Mouse (Mus musculus) limb, embryonic 14.5 days (tissue): ENCODE results near the gene Dok1. TPM values are rescaled to one million over a fixed set of nuclear protein-coding genes. Genes with fewer than 3 reads are reported as not detected.

Experiments used
- ATAC-seq: fragments of 200-750 bp; cut with Nextera tagmentation; 2 replicates; pipeline ENCODE4 v1.8.0; 2017; ENCODE audit warnings: low read depth, moderate number of reproducible peaks, moderate TSS enrichment; ENCODE audit not compliant: low FRiP score
- DNase-seq: peaks from one replicate; pipeline ENCODE4 v3.0.0-alpha.2; 2015; ENCODE audit warnings: low spot score
- H3K27ac ChIP-seq: fragments of 300-500 bp; sonication (generic); replicated peaks from 2 replicates; pipeline ENCODE4 v1.5.1; 2014; ENCODE audit warnings: low read depth, mild to moderate bottlenecking, low read length, moderate library complexity, mixed read lengths
- H3K27me3 ChIP-seq: fragments of 300-500 bp; sonication (generic); 2 replicates; pipeline ENCODE4 v1.6.1; 2014; ENCODE audit warnings: low read length, mixed read lengths; ENCODE audit not compliant: control insufficient read depth, insufficient read depth
- H3K36me3 ChIP-seq: fragments of 300-500 bp; sonication (generic); 2 replicates; pipeline ENCODE4 v1.6.1; 2014; ENCODE audit warnings: mild to moderate bottlenecking, low read length, moderate library complexity, mixed read lengths; ENCODE audit not compliant: control insufficient read depth, insufficient read depth
- H3K4me1 ChIP-seq: fragments of 300-500 bp; sonication (generic); 2 replicates; pipeline ENCODE4 v1.6.1; 2014; ENCODE audit warnings: antibody characterized with exemption, low read length, mixed read lengths; ENCODE audit not compliant: control insufficient read depth, insufficient read depth
- H3K4me2 ChIP-seq: fragments of 300-500 bp; sonication (generic); replicated peaks from 2 replicates; pipeline ENCODE4 v1.6.1; 2014; ENCODE audit warnings: low read depth, mild to moderate bottlenecking, low read length, moderate library complexity; ENCODE audit not compliant: severe bottlenecking
- H3K4me3 ChIP-seq: fragments of 300-500 bp; sonication (generic); replicated peaks from 2 replicates; pipeline ENCODE4 v1.5.1; 2014; ENCODE audit warnings: low read length
- H3K9ac ChIP-seq: fragments of 300-500 bp; sonication (generic); 2 replicates; pipeline ENCODE4 v1.6.1; 2014; ENCODE audit warnings: mild to moderate bottlenecking, low read depth, low read length, moderate library complexity; ENCODE audit not compliant: severe bottlenecking
- H3K9me3 ChIP-seq: fragments of 300-500 bp; sonication (generic); 2 replicates; pipeline ENCODE4 v1.6.1; 2016; ENCODE audit warnings: low read length; ENCODE audit not compliant: control insufficient read depth
- POLR2A ChIP-seq: fragments of 200-500 bp; IDR thresholded peaks from 2 replicates; pipeline ENCODE4 v1.8.0; 2012; ENCODE audit warnings: inconsistent platforms, mild to moderate bottlenecking, moderate library complexity, borderline replicate concordance; ENCODE audit not compliant: insufficient read depth, insufficient read length; ENCODE audit errors: extremely low read depth
- WGBS: fragments of 180-500 bp; shearing (Covaris S2); extraction: QIAGEN DNeasy Blood & Tissue Kit; methylation state at CpG from one replicate; pipeline ENCODE4 v1.1.7; 2014; 5-methylcytosine and 5-hydroxymethylcytosine counted together
- microRNA-seq: library from miRNA; unstranded; fragments of <30 nt; microRNA quantifications from one replicate; pipeline ENCODE4, GENCODE M21; 2016
- polyA plus RNA-seq, 2 experiments: library from polyadenylated mRNA; depleted of rRNA in 1 of 2; stranded (reverse) in 1 of 2; unstranded in 1 of 2; fragments of >200 nt; fragmentation: Nextera tagmentation in 1 of 2; extraction: Ambion mirVana in 1 of 2; gene quantifications; 2 replicates each; pipeline versions ENCODE4 v1.2.1 to v1.2.3; 2012 to 2014

The Dok1 gene
- polyA plus RNA-seq, 2 experiments = 11.4 to 17.1 TPM

DNA sequence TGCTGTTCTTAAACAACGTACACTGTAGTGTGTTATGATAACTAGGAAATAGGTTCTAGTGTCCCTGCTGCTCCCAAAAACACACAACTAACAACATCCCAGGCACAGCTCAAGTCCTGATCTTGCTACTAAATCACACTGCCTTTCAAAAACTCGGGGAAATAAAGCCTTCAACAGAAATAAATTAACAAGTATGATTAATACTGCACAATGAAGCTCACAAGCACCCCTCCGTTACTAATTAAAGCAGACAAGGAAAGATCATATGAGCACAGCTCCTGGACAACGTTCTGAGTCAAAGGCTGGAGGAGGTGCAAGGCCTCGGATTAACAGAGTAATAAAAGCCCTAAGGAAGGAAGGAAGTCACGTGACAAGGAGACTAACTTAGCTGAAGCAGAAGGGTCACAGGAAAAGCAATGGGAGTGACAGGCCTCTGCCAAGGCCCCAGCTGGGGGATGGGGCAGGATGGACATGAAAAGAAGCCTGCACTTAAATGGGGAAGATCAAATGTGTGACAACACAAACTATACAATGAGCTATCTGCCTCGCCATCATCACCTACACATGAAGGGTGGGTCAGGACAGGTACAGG, 35.7 kb downstream of the Dok1 start:
- H3K4me2 ChIP-seq = no peak overlapping the region
- no peak for ATAC-seq
- H3K9ac ChIP-seq = no peak overlapping the region
- H3K36me3 ChIP-seq = no peaks in the 10 kb centered on the region
- no peak for DNase-seq
- no peaks in the 10 kb centered on the region; the same call in 1 of the 2 replicates for H3K9me3 ChIP-seq
- 0 out of 2 replicates have a peak, but pooled peaks cover 3% of the 10 kb centered on the region for H3K4me1 ChIP-seq
- H3K4me3 ChIP-seq = no peak overlapping the region
- WGBS = 33% methylated on average over 7 of the region's 7 CpGs
- no peak overlapping the region for H3K27ac ChIP-seq
- H3K27me3 ChIP-seq = no peaks in the 10 kb centered on the region
- no peak for TF ChIP-seq POLR2A

DNA sequence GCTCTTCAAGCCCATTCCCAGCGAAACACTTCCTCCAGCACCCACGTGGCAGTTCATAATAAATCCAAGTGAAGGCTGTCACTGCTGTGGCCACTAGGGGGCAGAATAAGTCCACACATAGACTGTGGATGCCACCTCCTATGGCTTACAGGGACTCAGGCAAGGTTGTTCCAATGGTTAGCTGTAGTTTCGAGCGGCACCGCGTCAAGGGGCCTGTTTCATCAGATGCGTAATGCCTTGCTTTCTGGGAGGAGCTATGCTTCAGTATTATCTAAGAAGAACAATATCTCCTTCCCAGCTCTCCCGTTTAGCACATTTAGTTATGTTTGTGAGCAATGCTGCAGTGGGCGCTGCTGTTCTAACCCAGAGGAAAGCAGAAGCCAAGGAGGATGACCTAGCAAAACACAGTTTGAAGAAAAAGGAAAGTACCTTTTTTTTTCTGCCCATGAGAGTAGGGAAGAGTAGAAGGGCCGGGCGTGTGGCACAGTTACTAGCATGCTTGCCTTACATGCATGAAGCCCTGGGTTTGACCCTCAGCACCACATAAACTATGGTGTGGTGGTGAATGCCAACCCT, 36.4 kb downstream of the Dok1 start:
- WGBS = 11% methylated on average over 11 of the region's 11 CpGs
- DNase-seq = peak; percentile 95
- 0 out of 2 replicates have a peak overlapping the region, but pooled peaks have one; percentile 5 for H3K9ac ChIP-seq
- H3K27ac ChIP-seq = no peak overlapping the region
- peak overlapping the region; percentile 39 for H3K4me2 ChIP-seq
- peak; percentile 25; the same call in 1 of the 2 replicates for TF ChIP-seq POLR2A
- H3K36me3 ChIP-seq = no peaks in the 10 kb centered on the region
- H3K4me1 ChIP-seq = 0 out of 2 replicates have a peak, but pooled peaks cover 3% of the 10 kb centered on the region
- H3K4me3 ChIP-seq = no peak overlapping the region
- no peaks in the 10 kb centered on the region; the same call in 1 of the 2 replicates for H3K9me3 ChIP-seq
- H3K27me3 ChIP-seq = no peaks in the 10 kb centered on the region
- ATAC-seq = peak; percentile 93

DNA sequence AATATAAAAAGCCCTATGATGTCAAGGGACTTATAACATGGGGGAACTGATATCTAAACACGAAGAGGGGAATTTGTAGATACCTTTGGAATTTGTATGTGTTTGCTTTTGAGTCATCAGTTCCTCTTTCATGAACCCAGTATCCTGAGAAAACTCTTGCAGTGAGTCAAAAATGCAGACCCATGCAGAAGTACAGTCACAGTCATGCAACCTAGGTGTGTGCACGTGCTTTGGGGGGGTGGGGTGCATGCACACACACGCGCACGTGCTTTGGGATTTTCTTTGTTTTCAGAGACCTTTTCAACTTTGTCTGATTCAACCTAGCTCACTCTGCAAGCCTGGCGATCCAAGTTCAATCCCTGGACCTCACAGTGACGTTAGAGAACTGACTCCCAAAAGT, 38.9 kb downstream of the Dok1 start:
- Histone ChIP-seq H3K4me1 (0 out of 2 replicates have a peak, but pooled peaks cover 3% of the 10 kb centered on the region), H3K9ac (no peak overlapping the region), H3K36me3 (no peaks in the 10 kb centered on the region), H3K9me3 (no peaks in the 10 kb centered on the region; the same call in 1 of the 2 replicates), H3K27ac (no peak overlapping the region), H3K4me3 (no peak overlapping the region), H3K27me3 (no peaks in the 10 kb centered on the region), H3K4me2 (no peak overlapping the region)
- no peak for ATAC-seq
- 71% methylated on average over 7 of the region's 7 CpGs for WGBS
- DNase-seq = no peak
- no peak for TF ChIP-seq POLR2A

DNA sequence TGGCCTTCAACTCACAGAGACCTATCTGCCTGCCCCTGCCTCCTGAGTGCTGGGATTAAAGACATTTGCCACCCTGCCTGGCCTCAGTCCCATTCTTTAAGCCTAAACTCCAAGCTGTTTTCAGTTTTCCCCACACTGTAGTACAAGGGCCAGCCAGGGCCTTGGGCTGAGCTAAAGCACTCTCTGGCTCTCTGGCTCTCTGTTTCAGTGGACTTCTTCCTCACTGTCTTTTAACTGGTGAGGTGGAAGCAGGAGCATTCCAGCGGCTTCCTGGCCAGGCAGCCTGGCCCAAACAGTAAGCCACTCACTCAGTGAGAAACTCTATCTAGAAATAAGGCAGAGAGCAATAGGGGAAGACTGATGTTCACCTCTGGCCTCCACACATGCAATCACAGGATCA, 39.6 kb downstream of the Dok1 start:
- H3K27ac ChIP-seq = no peak overlapping the region
- 46% methylated on average over 1 of the region's 1 CpGs for WGBS
- H3K9me3 ChIP-seq = no peaks in the 10 kb centered on the region; the same call in 1 of the 2 replicates
- TF ChIP-seq POLR2A = no peak
- H3K27me3 ChIP-seq = no peaks in the 10 kb centered on the region
- H3K4me1 ChIP-seq = 0 out of 2 replicates have a peak, but pooled peaks cover 3% of the 10 kb centered on the region
- H3K9ac ChIP-seq = no peak overlapping the region
- no peak for DNase-seq
- H3K4me2 ChIP-seq = no peak overlapping the region
- no peaks in the 10 kb centered on the region for H3K36me3 ChIP-seq
- no peak for ATAC-seq
- H3K4me3 ChIP-seq = no peak overlapping the region

DNA sequence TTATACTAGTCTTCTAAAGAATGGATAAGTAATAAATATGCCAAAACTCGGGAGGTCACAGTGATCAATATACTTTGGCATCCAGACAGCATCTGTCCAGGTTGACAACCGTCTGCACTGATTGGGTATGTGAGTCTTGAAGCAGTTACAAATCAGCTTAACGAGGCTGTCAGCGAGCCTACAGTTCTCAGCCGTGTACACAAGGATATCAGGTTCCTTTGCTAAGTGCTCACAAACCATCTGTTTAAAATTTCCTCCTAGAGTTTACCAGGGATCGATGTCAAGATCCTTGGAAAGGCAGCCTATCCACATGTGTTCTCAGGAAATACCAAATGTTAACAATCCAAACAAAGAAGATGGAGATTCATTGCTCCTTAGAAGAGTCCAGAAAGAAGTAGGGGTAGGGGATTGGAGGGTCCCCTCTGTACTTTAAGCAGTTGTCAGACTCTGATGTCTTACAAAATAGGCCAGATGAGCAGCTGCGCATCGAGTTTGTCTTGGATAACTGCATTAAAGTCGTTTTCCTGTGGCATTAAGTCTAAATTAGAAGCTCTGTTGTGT, 45.8 kb downstream of the Dok1 start:
- Histone ChIP-seq H3K4me3 (no peak overlapping the region), H3K36me3 (no peaks in the 10 kb centered on the region), H3K9me3 (no peaks in the 10 kb centered on the region), H3K9ac (no peak overlapping the region), H3K4me1 (peaks cover 7% of the 10 kb centered on the region; the same call in 1 of the 2 replicates), H3K27ac (no peak overlapping the region), H3K27me3 (no peaks in the 10 kb centered on the region), H3K4me2 (peak overlapping the region; percentile 16; the same call in 1 of the 2 replicates)
- ATAC-seq (peak; percentile 41; the same call in 1 of the 2 replicates), DNase-seq (peak; percentile 60)
- 8% methylated on average over 9 of the region's 9 CpGs for WGBS
- no peak for TF ChIP-seq POLR2A

Small RNAs within 50 kb of the gene (microRNA-seq; reads per million reads assigned to microRNA genes)
- gene Mir7040 = 0.69 reads per million

Other genes with a start within 250 kb of the Dok1 start
- gene Sema4f, start 93.7 kb downstream of the Dok1 start, polyA plus RNA-seq (2012; rRNA removed) = 3.2 and 3.9 TPM in 2 replicates
- gene Sema4f, start 93.7 kb downstream of the Dok1 start, polyA plus RNA-seq (2014; fragmentation: Nextera tagmentation; extraction: Ambion mirVana) = 1.1 and 2.2 TPM in 2 replicates
- 0.32 and 0.70 TPM in 2 replicates for gene M1ap, start 86.6 kb downstream of the Dok1 start, polyA plus RNA-seq (2012; rRNA removed)
- 0.17 and 0.67 TPM in 2 replicates for gene M1ap, start 86.6 kb downstream of the Dok1 start, polyA plus RNA-seq (2014; fragmentation: Nextera tagmentation; extraction: Ambion mirVana)
- 55.6 and 58.6 TPM in 2 replicates for gene Loxl3, start 702 bp upstream of the Dok1 start, polyA plus RNA-seq (2012; rRNA removed)
- 24.1 and 26.0 TPM in 2 replicates for gene Loxl3, start 702 bp upstream of the Dok1 start, polyA plus RNA-seq (2014; fragmentation: Nextera tagmentation; extraction: Ambion mirVana)
- gene Aup1, start 21.1 kb upstream of the Dok1 start, polyA plus RNA-seq (2012; rRNA removed) = 331 and 427 TPM in 2 replicates
- gene Aup1, start 21.1 kb upstream of the Dok1 start, polyA plus RNA-seq (2014; fragmentation: Nextera tagmentation; extraction: Ambion mirVana) = 131 and 136 TPM in 2 replicates
- 99.8 and 116 TPM in 2 replicates for gene Htra2, start 21.8 kb upstream of the Dok1 start, polyA plus RNA-seq (2012; rRNA removed)
- 47.0 and 48.4 TPM in 2 replicates for gene Htra2, start 21.8 kb upstream of the Dok1 start, polyA plus RNA-seq (2014; fragmentation: Nextera tagmentation; extraction: Ambion mirVana)
- gene Dqx1, start 24.4 kb upstream of the Dok1 start, polyA plus RNA-seq (2012; rRNA removed) = 1.9 and 2.5 TPM in 2 replicates
- gene Dqx1, start 24.4 kb upstream of the Dok1 start, polyA plus RNA-seq (2014; fragmentation: Nextera tagmentation; extraction: Ambion mirVana) = 0.35 and 0.37 TPM in 2 replicates
- gene Tlx2, start 36.8 kb upstream of the Dok1 start, polyA plus RNA-seq (2012; rRNA removed) = 0.08 TPM in 1 of 2 replicates, not detected in the other
- not detected in 2 replicates for gene Tlx2, start 36.8 kb upstream of the Dok1 start, polyA plus RNA-seq (2014; fragmentation: Nextera tagmentation; extraction: Ambion mirVana)
- gene Pcgf1, start 44.4 kb upstream of the Dok1 start, polyA plus RNA-seq (2012; rRNA removed) = 41.8 and 49.8 TPM in 2 replicates
- gene Pcgf1, start 44.4 kb upstream of the Dok1 start, polyA plus RNA-seq (2014; fragmentation: Nextera tagmentation; extraction: Ambion mirVana) = 28.2 and 35.5 TPM in 2 replicates
- 0.54 and 1.2 TPM in 2 replicates for gene Lbx2, start 52.9 kb upstream of the Dok1 start, polyA plus RNA-seq (2012; rRNA removed)
- 0.52 and 0.87 TPM in 2 replicates for gene Lbx2, start 52.9 kb upstream of the Dok1 start, polyA plus RNA-seq (2014; fragmentation: Nextera tagmentation; extraction: Ambion mirVana)
- gene Ccdc142, start 68.1 kb upstream of the Dok1 start, polyA plus RNA-seq (2012; rRNA removed) = 5.2 and 8.7 TPM in 2 replicates
- 2.7 and 3.0 TPM in 2 replicates for gene Ccdc142, start 68.1 kb upstream of the Dok1 start, polyA plus RNA-seq (2014; fragmentation: Nextera tagmentation; extraction: Ambion mirVana)
- 7.0 and 7.7 TPM in 2 replicates for gene Gm42688, start 68.1 kb upstream of the Dok1 start, polyA plus RNA-seq (2012; rRNA removed)
- 2.5 and 4.5 TPM in 2 replicates for gene Gm42688, start 68.1 kb upstream of the Dok1 start, polyA plus RNA-seq (2014; fragmentation: Nextera tagmentation; extraction: Ambion mirVana)
- 101 and 112 TPM in 2 replicates for gene Mrpl53, start 75.6 kb upstream of the Dok1 start, polyA plus RNA-seq (2012; rRNA removed)
- gene Mrpl53, start 75.6 kb upstream of the Dok1 start, polyA plus RNA-seq (2014; fragmentation: Nextera tagmentation; extraction: Ambion mirVana) = 124 and 125 TPM in 2 replicates
- gene Mogs, start 82.0 kb upstream of the Dok1 start, polyA plus RNA-seq (2012; rRNA removed) = 95.2 and 116 TPM in 2 replicates
- gene Mogs, start 82.0 kb upstream of the Dok1 start, polyA plus RNA-seq (2014; fragmentation: Nextera tagmentation; extraction: Ambion mirVana) = 47.1 and 50.9 TPM in 2 replicates
- 191 and 267 TPM in 2 replicates for gene Wbp1, start 88.1 kb upstream of the Dok1 start, polyA plus RNA-seq (2012; rRNA removed)
- gene Wbp1, start 88.1 kb upstream of the Dok1 start, polyA plus RNA-seq (2014; fragmentation: Nextera tagmentation; extraction: Ambion mirVana) = 83.0 and 104 TPM in 2 replicates
- 35.9 and 36.8 TPM in 2 replicates for gene Ino80b, start 92.0 kb upstream of the Dok1 start, polyA plus RNA-seq (2012; rRNA removed)
- 14.7 and 14.9 TPM in 2 replicates for gene Ino80b, start 92.0 kb upstream of the Dok1 start, polyA plus RNA-seq (2014; fragmentation: Nextera tagmentation; extraction: Ambion mirVana)
- gene Rtkn, start 102.0 kb upstream of the Dok1 start, polyA plus RNA-seq (2012; rRNA removed) = 151 and 218 TPM in 2 replicates
- 40.7 and 46.2 TPM in 2 replicates for gene Rtkn, start 102.0 kb upstream of the Dok1 start, polyA plus RNA-seq (2014; fragmentation: Nextera tagmentation; extraction: Ambion mirVana)
- 13.1 and 17.9 TPM in 2 replicates for gene Wdr54, start 122.9 kb upstream of the Dok1 start, polyA plus RNA-seq (2012; rRNA removed)
- 5.5 and 7.3 TPM in 2 replicates for gene Wdr54, start 122.9 kb upstream of the Dok1 start, polyA plus RNA-seq (2014; fragmentation: Nextera tagmentation; extraction: Ambion mirVana)
- 0.21 and 0.26 TPM in 2 replicates for gene 1700003E16Rik, start 122.9 kb upstream of the Dok1 start, polyA plus RNA-seq (2012; rRNA removed)
- gene 1700003E16Rik, start 122.9 kb upstream of the Dok1 start, polyA plus RNA-seq (2014; fragmentation: Nextera tagmentation; extraction: Ambion mirVana) = 1.7 and 1.9 TPM in 2 replicates
- 128 and 140 TPM in 2 replicates for gene Dctn1, start 132.4 kb upstream of the Dok1 start, polyA plus RNA-seq (2012; rRNA removed)
- 82.0 and 89.0 TPM in 2 replicates for gene Dctn1, start 132.4 kb upstream of the Dok1 start, polyA plus RNA-seq (2014; fragmentation: Nextera tagmentation; extraction: Ambion mirVana)
- 0.13 and 0.18 TPM in 2 replicates for gene Slc4a5, start 186.4 kb upstream of the Dok1 start, polyA plus RNA-seq (2012; rRNA removed)
- gene Slc4a5, start 186.4 kb upstream of the Dok1 start, polyA plus RNA-seq (2014; fragmentation: Nextera tagmentation; extraction: Ambion mirVana) = 0.25 TPM in 1 of 2 replicates, not detected in the other